Mouse (Mus musculus): ENCODE results near the gene Ipcef1. TPM values are rescaled to one million over a fixed set of nuclear protein-coding genes. Genes with fewer than 3 reads are reported as not detected.
A peak's percentile ranks its signal among the peaks of the same experiment; 100 is the strongest.
"Not testable (repeated sequence)": the region's sequence is repeated elsewhere in the genome, so short reads cannot be mapped to it uniquely, and the experiment has no call there.

Ipcef1 gene
- polyA plus RNA-seq, 1 experiment from 2014 or later: 0.19 TPM

- Histone ChIP-seq H3K27ac (no peak overlapping the region), H3K4me1 (no peaks in the 10 kb centered on the region), H3K4me2 (replicated peaks) (no peak overlapping the region), H3K9me3 (no peaks in the 10 kb centered on the region), H3K9ac (no peak overlapping the region), H3K4me3 (no peak overlapping the region), H3K27me3 (no peaks in the 10 kb centered on the region), H3K36me3 (no peaks in the 10 kb centered on the region)
- no peak for ATAC-seq (ENCODE audit: low FRiP score, low read depth)
- 70% methylated on average over 2 of the region's 2 CpGs for WGBS
These were observed 142.5 kb downstream of the Ipcef1 start for GRCm38 (mm10) chr10:6909763-6910162.

- Histone ChIP-seq H3K9me3 (no peaks in the 10 kb centered on the region), H3K4me1 (no peaks in the 10 kb centered on the region), H3K27ac (no peak overlapping the region), H3K4me3 (no peak overlapping the region), H3K9ac (no peak overlapping the region), H3K27me3 (no peaks in the 10 kb centered on the region), H3K36me3 (no peaks in the 10 kb centered on the region), H3K4me2 (replicated peaks) (no peak overlapping the region)
- ATAC-seq (ENCODE audit: low FRiP score, low read depth): no peak
- WGBS: 82% methylated on average over 3 of the region's 3 CpGs
These were observed 150.4 kb downstream of the Ipcef1 start for GRCm38 (mm10) chr10:6901819-6902393.

- no peak overlapping the region for H3K9ac ChIP-seq
These were observed 152.2 kb downstream of the Ipcef1 start for GRCm38 (mm10) chr10:6900126-6900525.

GRCm38 (mm10) chr10:6896659-6897303 lies 155.5 kb downstream of the Ipcef1 start:
- ATAC-seq (ENCODE audit: low FRiP score, low read depth): no peak
- Histone ChIP-seq H3K4me3 (no peak overlapping the region), H3K4me2 (replicated peaks) (no peak overlapping the region), H3K27me3 (no peaks in the 10 kb centered on the region), H3K9ac (no peak overlapping the region), H3K4me1 (no peaks in the 10 kb centered on the region), H3K27ac (no peak overlapping the region), H3K9me3 (no peaks in the 10 kb centered on the region), H3K36me3 (no peaks in the 10 kb centered on the region)
- WGBS: 75% methylated on average over 3 of the region's 3 CpGs

More at GRCm38 (mm10) chr10:6900126-6900525, 152.2 kb downstream of the Ipcef1 start:
- Histone ChIP-seq H3K4me3 (no peak overlapping the region), H3K9me3 (no peaks in the 10 kb centered on the region), H3K27me3 (no peaks in the 10 kb centered on the region), H3K27ac (no peak overlapping the region), H3K4me1 (no peaks in the 10 kb centered on the region), H3K4me2 (replicated peaks) (no peak overlapping the region), H3K36me3 (no peaks in the 10 kb centered on the region)
- WGBS: 86% methylated on average over 4 of the region's 4 CpGs
- no peak for ATAC-seq (ENCODE audit: low FRiP score, low read depth)

- H3K4me1 ChIP-seq: no peaks in the 10 kb centered on the region
- 71% methylated on average over 3 of the region's 3 CpGs for WGBS
- H3K9ac ChIP-seq: no peak overlapping the region
- no peaks in the 10 kb centered on the region for H3K27me3 ChIP-seq
- no peak for ATAC-seq (ENCODE audit: low FRiP score, low read depth)
- H3K27ac ChIP-seq: no peak overlapping the region
- no peak overlapping the region for H3K4me3 ChIP-seq
- H3K9me3 ChIP-seq: no peaks in the 10 kb centered on the region
- H3K4me2 ChIP-seq (replicated peaks): no peak overlapping the region
- H3K36me3 ChIP-seq: no peaks in the 10 kb centered on the region
These were observed 156.5 kb downstream of the Ipcef1 start for GRCm38 (mm10) chr10:6895796-6896195.

- Histone ChIP-seq H3K4me1 (peaks cover 9% of the 10 kb centered on the region), H3K36me3 (no peaks in the 10 kb centered on the region), H3K27me3 (no peaks in the 10 kb centered on the region), H3K4me3 (no peak overlapping the region), H3K4me2 (replicated peaks) (no peak overlapping the region), H3K9ac (no peak overlapping the region), H3K9me3 (no peaks in the 10 kb centered on the region), H3K27ac (no peak overlapping the region)
- no peak for ATAC-seq (ENCODE audit: low FRiP score, low read depth)
- 77% methylated on average over 5 of the region's 5 CpGs for WGBS
These were observed 161.8 kb downstream of the Ipcef1 start for GRCm38 (mm10) chr10:6890348-6891009.

- no peaks in the 10 kb centered on the region for H3K36me3 ChIP-seq
- no peak overlapping the region for H3K27ac ChIP-seq
- ATAC-seq (ENCODE audit: low FRiP score, low read depth): no peak
- no peaks in the 10 kb centered on the region for H3K9me3 ChIP-seq
- no peaks in the 10 kb centered on the region for H3K27me3 ChIP-seq
- 66% methylated on average over 5 of the region's 5 CpGs for WGBS
- H3K4me1 ChIP-seq: peaks cover 9% of the 10 kb centered on the region
- H3K4me2 ChIP-seq (replicated peaks): no peak overlapping the region
- H3K9ac ChIP-seq: no peak overlapping the region
- H3K4me3 ChIP-seq: no peak overlapping the region
These were observed 162.5 kb downstream of the Ipcef1 start for GRCm38 (mm10) chr10:6889640-6890245.

GRCm38 (mm10) chr10:6885460-6885859 lies 166.8 kb downstream of the Ipcef1 start:
- H3K9me3 ChIP-seq: no peaks in the 10 kb centered on the region
- 0% methylated on average over 1 of the region's 1 CpGs for WGBS
- H3K4me1 ChIP-seq: peaks cover 9% of the 10 kb centered on the region
- no peak overlapping the region for H3K4me2 ChIP-seq (replicated peaks)
- H3K36me3 ChIP-seq: no peaks in the 10 kb centered on the region
- H3K27me3 ChIP-seq: no peaks in the 10 kb centered on the region
- H3K27ac ChIP-seq: no peak overlapping the region
- H3K4me3 ChIP-seq: no peak overlapping the region
- H3K9ac ChIP-seq: no peak overlapping the region
- peak; percentile 40; the same call in 1 of the 2 replicates for ATAC-seq (ENCODE audit: low FRiP score, low read depth)

GRCm38 (mm10) chr10:6882041-6882440 lies 170.2 kb downstream of the Ipcef1 start:
- H3K4me1 ChIP-seq; H3K27me3 ChIP-seq; H3K4me3 ChIP-seq; H3K4me2 ChIP-seq (replicated peaks); H3K36me3 ChIP-seq; H3K9me3 ChIP-seq; H3K27ac ChIP-seq; H3K9ac ChIP-seq; ATAC-seq (ENCODE audit: low FRiP score, low read depth): not testable (repeated sequence)
- WGBS: 97% methylated on average over 1 of the region's 1 CpGs

- ATAC-seq (ENCODE audit: low FRiP score, low read depth): no peak
- H3K9me3 ChIP-seq: no peaks in the 10 kb centered on the region
- WGBS: 91% methylated on average over 2 of the region's 2 CpGs
These were observed 173.9 kb downstream of the Ipcef1 start for GRCm38 (mm10) chr10:6878276-6878881.

GRCm38 (mm10) chr10:6873917-6874316 lies 178.4 kb downstream of the Ipcef1 start:
- no peak for ATAC-seq (ENCODE audit: low FRiP score, low read depth)
- no peaks in the 10 kb centered on the region for H3K4me1 ChIP-seq
- no peaks in the 10 kb centered on the region for H3K36me3 ChIP-seq
- peaks cover 3% of the 10 kb centered on the region for H3K9me3 ChIP-seq
- no peaks in the 10 kb centered on the region for H3K27me3 ChIP-seq
- no peak overlapping the region for H3K27ac ChIP-seq
- H3K4me2 ChIP-seq (replicated peaks): no peak overlapping the region
- H3K4me3 ChIP-seq: no peak overlapping the region
- 86% methylated on average over 1 of the region's 1 CpGs for WGBS
- no peak overlapping the region for H3K9ac ChIP-seq

More at GRCm38 (mm10) chr10:6878276-6878881, 173.9 kb downstream of the Ipcef1 start:
- no peaks in the 10 kb centered on the region for H3K4me1 ChIP-seq
- no peak overlapping the region for H3K4me3 ChIP-seq
- H3K9ac ChIP-seq: no peak overlapping the region
- H3K4me2 ChIP-seq (replicated peaks): no peak overlapping the region
- H3K36me3 ChIP-seq: no peaks in the 10 kb centered on the region
- H3K27ac ChIP-seq: no peak overlapping the region
- no peaks in the 10 kb centered on the region for H3K27me3 ChIP-seq
